Mouse (Mus musculus) midbrain, embryonic 14.5 days (tissue): ENCODE results near the gene Rab37. TPM values are rescaled to one million over a fixed set of nuclear protein-coding genes. Genes with fewer than 3 reads are reported as not detected.
A peak's percentile ranks its signal among the peaks of the same experiment; 100 is the strongest.

ENCODE experiments used
- ATAC-seq: fragments of 200-750 bp; cut with Nextera tagmentation; 2 replicates; pipeline ENCODE4 v1.8.0; 2017; ENCODE audit warnings: moderate number of reproducible peaks, moderate library complexity; ENCODE audit not compliant: low FRiP score, low TSS enrichment
- DNase-seq: peaks from one replicate; pipeline ENCODE4 v3.0.0-alpha.2; 2015
- H3K27ac ChIP-seq: fragments of 300-500 bp; sonication (generic); replicated peaks from 2 replicates; pipeline ENCODE4 v1.5.1; 2014; ENCODE audit warnings: mild to moderate bottlenecking, low read depth, low read length, moderate library complexity
- H3K27me3 ChIP-seq: fragments of 300-500 bp; sonication (generic); 2 replicates; pipeline ENCODE4 v1.6.1; 2014; ENCODE audit warnings: low read length, control low read depth, mixed read lengths; ENCODE audit not compliant: control insufficient read depth, insufficient read depth
- H3K36me3 ChIP-seq: fragments of 300-500 bp; sonication (generic); 2 replicates; pipeline ENCODE4 v1.6.1; 2014; ENCODE audit warnings: low read length, control low read depth; ENCODE audit not compliant: control insufficient read depth, insufficient read depth
- H3K4me1 ChIP-seq: fragments of 300-500 bp; sonication (generic); 2 replicates; pipeline ENCODE4 v1.6.1; 2014; ENCODE audit warnings: mild to moderate bottlenecking, antibody characterized with exemption, low read length, control low read depth; ENCODE audit not compliant: control insufficient read depth, insufficient read depth
- H3K4me2 ChIP-seq: fragments of 300-500 bp; sonication (generic); 2 replicates; pipeline ENCODE4 v1.6.1; 2014; ENCODE audit warnings: mild to moderate bottlenecking, low read length, moderate library complexity
- H3K4me3 ChIP-seq: fragments of 300-500 bp; sonication (generic); replicated peaks from 2 replicates; pipeline ENCODE4 v1.5.1; 2014; ENCODE audit warnings: low read depth, low read length
- H3K9ac ChIP-seq: fragments of 300-500 bp; sonication (generic); replicated peaks from 2 replicates; pipeline ENCODE4 v1.6.1; 2014; ENCODE audit warnings: mild to moderate bottlenecking, low read length, moderate library complexity
- H3K9me3 ChIP-seq: fragments of 300-500 bp; sonication (generic); 2 replicates; pipeline ENCODE4 v1.6.1; 2016; ENCODE audit warnings: low read length, control low read depth, mixed read lengths; ENCODE audit not compliant: control insufficient read depth
- WGBS: fragments of 180-500 bp; shearing (Covaris S2); extraction: QIAGEN DNeasy Blood & Tissue Kit; methylation state at CpG from one replicate; pipeline ENCODE4 v1.1.7; 2014; 5-methylcytosine and 5-hydroxymethylcytosine counted together
- polyA plus RNA-seq: library from polyadenylated mRNA; unstranded; fragments of >200 nt; fragmentation: Nextera tagmentation; extraction: Ambion mirVana; gene quantifications from 2 replicates; pipeline ENCODE4 v1.2.1, GENCODE M21; 2014

Rab37 gene
- polyA plus RNA-seq, 1 experiment from 2014 or later = 0.83 TPM

- DNase-seq = no peak
- WGBS = 65% methylated on average over 3 of the region's 3 CpGs
- ATAC-seq = no peak
- Histone ChIP-seq H3K27me3 (no peaks in the 10 kb centered on the region), H3K9me3 (no peaks in the 10 kb centered on the region), H3K4me2 (no peak overlapping the region), H3K36me3 (no peaks in the 10 kb centered on the region), H3K4me1 (peaks cover 10% of the 10 kb centered on the region; the same call in 1 of the 2 replicates), H3K9ac (no peak overlapping the region), H3K27ac (no peak overlapping the region), H3K4me3 (no peak overlapping the region)
These were observed 9.9 kb upstream of the Rab37 start for GRCm38 (mm10) chr11:115081373-115081772.

GRCm38 (mm10) chr11:115082196-115082595 is 9.0 kb upstream of the Rab37 start:
- ATAC-seq (no peak), DNase-seq (no peak)
- Histone ChIP-seq H3K27me3 (no peaks in the 10 kb centered on the region), H3K4me2 (no peak overlapping the region), H3K36me3 (no peaks in the 10 kb centered on the region), H3K9ac (no peak overlapping the region), H3K9me3 (no peaks in the 10 kb centered on the region), H3K27ac (no peak overlapping the region), H3K4me1 (peaks cover 10% of the 10 kb centered on the region; the same call in 1 of the 2 replicates), H3K4me3 (no peak overlapping the region)
- WGBS = 80% methylated on average over 6 of the region's 6 CpGs

GRCm38 (mm10) chr11:115083376-115084139 is 7.7 kb upstream of the Rab37 start:
- H3K4me3 ChIP-seq = no peak overlapping the region
- H3K4me2 ChIP-seq = no peak overlapping the region
- no peaks in the 10 kb centered on the region for H3K36me3 ChIP-seq
- H3K27me3 ChIP-seq = no peaks in the 10 kb centered on the region
- H3K4me1 ChIP-seq = peaks cover 10% of the 10 kb centered on the region; the same call in 1 of the 2 replicates
- DNase-seq (peak; percentile 94), ATAC-seq (peak; percentile 27; the same call in 1 of the 2 replicates)
- H3K27ac ChIP-seq = no peak overlapping the region
- no peaks in the 10 kb centered on the region for H3K9me3 ChIP-seq
- H3K9ac ChIP-seq = no peak overlapping the region
- 32% methylated on average over 18 of the region's 18 CpGs for WGBS

- Histone ChIP-seq H3K27ac (no peak overlapping the region), H3K9ac (no peak overlapping the region), H3K4me3 (no peak overlapping the region), H3K36me3 (no peaks in the 10 kb centered on the region), H3K4me2 (no peak overlapping the region), H3K27me3 (no peaks in the 10 kb centered on the region), H3K9me3 (no peaks in the 10 kb centered on the region), H3K4me1 (peaks cover 10% of the 10 kb centered on the region; the same call in 1 of the 2 replicates)
- ATAC-seq = no peak
- DNase-seq = peak; percentile 26
- 24% methylated on average over 12 of the region's 12 CpGs for WGBS
These were observed 6.6 kb upstream of the Rab37 start for GRCm38 (mm10) chr11:115084595-115084994.

GRCm38 (mm10) chr11:115085064-115085463 is 6.2 kb upstream of the Rab37 start:
- no peak for DNase-seq
- H3K4me2 ChIP-seq = no peak overlapping the region
- H3K27me3 ChIP-seq = no peaks in the 10 kb centered on the region
- H3K4me3 ChIP-seq = no peak overlapping the region
- H3K9ac ChIP-seq = no peak overlapping the region
- H3K27ac ChIP-seq = no peak overlapping the region
- no peaks in the 10 kb centered on the region for H3K36me3 ChIP-seq
- 37% methylated on average over 8 of the region's 8 CpGs for WGBS
- no peak for ATAC-seq
- H3K4me1 ChIP-seq = peaks cover 10% of the 10 kb centered on the region; the same call in 1 of the 2 replicates
- no peaks in the 10 kb centered on the region for H3K9me3 ChIP-seq

GRCm38 (mm10) chr11:115086213-115086612 is 5.0 kb upstream of the Rab37 start:
- WGBS = 75% methylated on average over 7 of the region's 7 CpGs
- ATAC-seq (no peak), DNase-seq (no peak)
- Histone ChIP-seq H3K4me3 (no peak overlapping the region), H3K4me2 (no peak overlapping the region), H3K9me3 (no peaks in the 10 kb centered on the region), H3K27ac (no peak overlapping the region), H3K27me3 (peaks cover 5% of the 10 kb centered on the region; the same call in 1 of the 2 replicates), H3K9ac (no peak overlapping the region), H3K4me1 (peaks cover 10% of the 10 kb centered on the region; the same call in 1 of the 2 replicates), H3K36me3 (no peaks in the 10 kb centered on the region)

GRCm38 (mm10) chr11:115089853-115090252 is 1.4 kb upstream of the Rab37 start:
- peaks cover 17% of the 10 kb centered on the region for H3K27me3 ChIP-seq
- no peaks in the 10 kb centered on the region for H3K9me3 ChIP-seq
- H3K27ac ChIP-seq = no peak overlapping the region
- H3K4me3 ChIP-seq = no peak overlapping the region
- peaks cover 4% of the 10 kb centered on the region; the same call in 1 of the 2 replicates for H3K4me1 ChIP-seq
- no peak overlapping the region for H3K9ac ChIP-seq
- ATAC-seq (no peak), DNase-seq (no peak)
- no peak overlapping the region for H3K4me2 ChIP-seq
- H3K36me3 ChIP-seq = no peaks in the 10 kb centered on the region
- WGBS = 53% methylated on average over 6 of the region's 6 CpGs

- H3K4me2 ChIP-seq = peak overlapping the region; percentile 53
- DNase-seq (no peak), ATAC-seq (no peak)
- no peaks in the 10 kb centered on the region; the same call in 1 of the 2 replicates for H3K4me1 ChIP-seq
- H3K4me3 ChIP-seq = no peak overlapping the region
- H3K27me3 ChIP-seq = peaks cover 17% of the 10 kb centered on the region
- 16% methylated on average over 4 of the region's 4 CpGs for WGBS
- H3K9ac ChIP-seq = no peak overlapping the region; the same call in 1 of the 2 replicates
- H3K27ac ChIP-seq = no peak overlapping the region
- H3K36me3 ChIP-seq = no peaks in the 10 kb centered on the region
- H3K9me3 ChIP-seq = no peaks in the 10 kb centered on the region
These were observed 909 bp downstream of the Rab37 start for GRCm38 (mm10) chr11:115092140-115092539.
